Comparison of ENCODE assay signal across 8 mouse cellular contexts in genomic region chr5:3802433-3803291, GRCm38 (mm10). TPM values are rescaled to one million over a fixed set of nuclear protein-coding genes. Genes with fewer than 3 reads are reported as not detected.
DNase-seq lines count a peak whose midpoint lies in the region; ATAC-seq and TF ChIP-seq lines count a peak whose summit lies in the region.

Gene Ankib1, minus strand, starts transcription at chr5:3802925.
Gene Krit1, plus strand, starts transcription at chr5:3803184.

- POLR2A ChIA-PET in Patski (lab: Charles Lee): interaction anchor here (1.0 to 1.8 kb wide), 5 partner anchors 16 to 156 kb away, joined by 3 to 8 read pairs (median 4); no protein-coding TSS in a partner anchor

- peak within 1 kb of the TSS; percentile 87 for H3K4me3 ChIP-seq in hindbrain, embryonic 14.5 days (replicated peaks; ENCODE audit: low read length)

- under 1% methylated on average over 92 of the region's 109 CpGs for WGBS in hindbrain, embryonic 14.5 days

- peaks cover 7% of the 10 kb centered on the region; the same call in 1 of the 2 replicates for H3K36me3 ChIP-seq in hindbrain, embryonic 14.5 days (replicated peaks; ENCODE audit: control insufficient read depth, insufficient read depth)

- CTCF ChIA-PET in Patski (lab: Charles Lee): interaction anchor here (0.6 to 1.1 kb wide), 2 partner anchors 24 to 63 kb away, joined by 3 to 4 read pairs; no protein-coding TSS in a partner anchor

- H3K9me3 ChIP-seq in hindbrain, embryonic 14.5 days (ENCODE audit: control insufficient read depth, low read length): no peaks in the 10 kb centered on the region

- peak; percentile 82 for ATAC-seq in Patski
- ATAC-seq in hindbrain, embryonic 14.5 days (ENCODE audit: low FRiP score): peak; percentile 96

- in situ Hi-C loops in Patski (cut with MboI; ENCODE audit: low pct_unique_long_range_greater_than_20kb): no loop called here

- H3K4me2 ChIP-seq in hindbrain, embryonic 14.5 days (replicated peaks): peak within 1 kb of the TSS; percentile 74

- DNase-seq in Patski (ENCODE audit: low read depth, low spot score): peak; percentile 54
- peak; percentile 94 to 95 for DNase-seq in cerebellum, postnatal 14 days
- DNase-seq in frontal cortex, postnatal 25 days (ENCODE audit: low spot score in 2 of 2): peak; percentile 81 to 86
- peak; percentile 90 for DNase-seq in hindbrain, embryonic 14.5 days (ENCODE audit: low spot score)
- DNase-seq in left cerebral cortex, adult 11 months (ENCODE audit: low spot score): peak; percentile 70
- peak; percentile 91 to 92 for DNase-seq in lung, postnatal 4 days
- peak; percentile 82 for DNase-seq in retina, postnatal 7 days (ENCODE audit: low read depth, low spot score)
- DNase-seq in urinary bladder, adult 2 months (ENCODE audit: low spot score): peak; percentile 92

- peaks cover 19% of the 10 kb centered on the region for H3K4me1 ChIP-seq in hindbrain, embryonic 14.5 days (replicated peaks; ENCODE audit: control insufficient read depth, insufficient read depth, low read length)

- no peak for TF ChIP-seq CTCF in Patski (IDR thresholded peaks at IDR 0.05)

- H3K27me3 ChIP-seq in Patski: no peaks in the 10 kb centered on the region
- no peaks in the 10 kb centered on the region for H3K27me3 ChIP-seq in hindbrain, embryonic 14.5 days (ENCODE audit: control insufficient read depth, insufficient read depth, low read length)

- peak within 1 kb of the TSS; percentile 89 for H3K27ac ChIP-seq in hindbrain, embryonic 14.5 days

- peak within 1 kb of the TSS; percentile 89 for H3K9ac ChIP-seq in hindbrain, embryonic 14.5 days

RNA-seq across cellular contexts. Expression of gene Ankib1, which starts in this region (rescaled TPM):
- polyA plus RNA-seq in Patski (2021): 35.3 TPM
- polyA plus RNA-seq in hindbrain, embryonic 14.5 days (2014; fragmentation: Nextera tagmentation; extraction: Ambion mirVana): 25.0 and 25.7 TPM in 2 replicates
- polyA plus RNA-seq in urinary bladder, adult 2 months (2012; rRNA removed): 10.8 and 13.1 TPM in 2 replicates

RNA-seq across cellular contexts. Expression of gene Krit1, which starts in this region (rescaled TPM):
- 46.1 TPM for polyA plus RNA-seq in Patski (2021)
- polyA plus RNA-seq in hindbrain, embryonic 14.5 days (2014; fragmentation: Nextera tagmentation; extraction: Ambion mirVana): 49.8 and 51.4 TPM in 2 replicates
- polyA plus RNA-seq in urinary bladder, adult 2 months (2012; rRNA removed): 33.5 and 39.4 TPM in 2 replicates

Comparison
In these comparisons a context has a peak if more than half of its experiments do, and no peak if none do; other contexts are left out.
1. Peak in every context shown above with its lines: DNase-seq, ATAC-seq, H3K4me3 ChIP-seq and H3K27ac ChIP-seq.